Mouse (Mus musculus) megakaryocyte-erythroid progenitor cell, adult 5-6 weeks (primary cell): ENCODE measurements around the gene Olfr678. TPM values are rescaled to one million over a fixed set of nuclear protein-coding genes. Genes with fewer than 3 reads are reported as not detected.
"Not testable (repeated sequence)": the region's sequence is repeated elsewhere in the genome, so short reads cannot be mapped to it uniquely, and the experiment has no call there.

Source experiments
- ATAC-seq: replicated peaks from 2 replicates; pipeline ENCODE4 v1.8.0; 2016; ENCODE audit warnings: mild to moderate bottlenecking, inconsistent platforms; ENCODE audit not compliant: severe bottlenecking, poor library complexity, low FRiP score, low TSS enrichment
- total RNA-seq, 2 experiments: library from RNA; stranded (forward) in 1 of 2; stranded (reverse) in 1 of 2; fragments of 200-1000, 215-1000 nt in 1 of 2; fragments of >200 nt in 1 of 2; fragmentation: Nextera tagmentation in 1 of 2; gene quantifications; 2 replicates each; pipeline ENCODE4 v1.2.3; 2014 to 2017

Olfr678 gene
- total RNA-seq (2014; fragmentation: Nextera tagmentation) (not detected in 2 replicates), total RNA-seq (2017) (not detected in 2 replicates)

- ATAC-seq = no peak
Observed at GRCm38 (mm10) chr7:105064175-105064574, at the start of gene Olfr678. Olfr678 (plus strand) TSS chr7:105064475.

GRCm38 (mm10) chr7:105022530-105022929 lies 41.7 kb upstream of the Olfr678 start:
- no peak for ATAC-seq

- no peak for ATAC-seq
Observed at GRCm38 (mm10) chr7:105028360-105028759, 35.9 kb upstream of the Olfr678 start, which contains the start of gene Olfr675. Olfr675 (minus strand) TSS chr7:105028460.

GRCm38 (mm10) chr7:105032398-105032797 lies 31.9 kb upstream of the Olfr678 start, which contains the start of gene Olfr676:
Olfr676 (plus strand) TSS chr7:105032698.
- ATAC-seq = no peak

GRCm38 (mm10) chr7:105033836-105034235 lies 30.4 kb upstream of the Olfr678 start:
- not testable (repeated sequence) for ATAC-seq

- no peak for ATAC-seq
Observed at GRCm38 (mm10) chr7:105058951-105059350, 5.3 kb upstream of the Olfr678 start.

GRCm38 (mm10) chr7:105080905-105081304 lies 16.6 kb downstream of the Olfr678 start, which contains the start of gene Olfr679:
Olfr679 (plus strand) TSS chr7:105081205.
- no peak for ATAC-seq

- ATAC-seq = not testable (repeated sequence)
Observed at GRCm38 (mm10) chr7:105092717-105093116, 28.4 kb downstream of the Olfr678 start, which contains the start of gene Olfr680-ps1. Olfr680-ps1 (minus strand) TSS chr7:105092817.

GRCm38 (mm10) chr7:105116536-105116935 lies 52.3 kb downstream of the Olfr678 start, which contains the start of gene Olfr681:
Olfr681 (plus strand) TSS chr7:105116836.
- ATAC-seq = no peak

Other genes starting within 250 kb of the Olfr678 start
- gene Usp17lb, start 221.9 kb upstream of the Olfr678 start, total RNA-seq (2014; fragmentation: Nextera tagmentation) = not detected in 2 replicates
- not detected in 2 replicates for gene Usp17lb, start 221.9 kb upstream of the Olfr678 start, total RNA-seq (2017)
- not detected in 2 replicates for gene Usp17la, start 207.5 kb upstream of the Olfr678 start, total RNA-seq (2014; fragmentation: Nextera tagmentation)
- gene Usp17la, start 207.5 kb upstream of the Olfr678 start, total RNA-seq (2017) = not detected in 2 replicates
- gene Olfr665, start 186.4 kb upstream of the Olfr678 start, total RNA-seq (2014; fragmentation: Nextera tagmentation) = not detected in 2 replicates
- not detected in 2 replicates for gene Olfr665, start 186.4 kb upstream of the Olfr678 start, total RNA-seq (2017)
- gene Olfr666, start 168.5 kb upstream of the Olfr678 start, total RNA-seq (2014; fragmentation: Nextera tagmentation) = not detected in 2 replicates
- gene Olfr666, start 168.5 kb upstream of the Olfr678 start, total RNA-seq (2017) = not detected in 2 replicates
- not detected in 2 replicates for gene Olfr667, start 143.0 kb upstream of the Olfr678 start, total RNA-seq (2014; fragmentation: Nextera tagmentation)
- not detected in 2 replicates for gene Olfr667, start 143.0 kb upstream of the Olfr678 start, total RNA-seq (2017)
- not detected in 2 replicates for gene Olfr668, start 136.4 kb upstream of the Olfr678 start, total RNA-seq (2014; fragmentation: Nextera tagmentation)
- not detected in 2 replicates for gene Olfr668, start 136.4 kb upstream of the Olfr678 start, total RNA-seq (2017)
- not detected in 2 replicates for gene Olfr669, start 130.2 kb upstream of the Olfr678 start, total RNA-seq (2014; fragmentation: Nextera tagmentation)
- not detected in 2 replicates for gene Olfr669, start 130.2 kb upstream of the Olfr678 start, total RNA-seq (2017)
- not detected in 2 replicates for gene Olfr670, start 101.9 kb upstream of the Olfr678 start, total RNA-seq (2014; fragmentation: Nextera tagmentation)
- gene Olfr670, start 101.9 kb upstream of the Olfr678 start, total RNA-seq (2017) = not detected in 2 replicates
- gene Olfr671, start 85.3 kb upstream of the Olfr678 start, total RNA-seq (2014; fragmentation: Nextera tagmentation) = not detected in 2 replicates
- not detected in 2 replicates for gene Olfr671, start 85.3 kb upstream of the Olfr678 start, total RNA-seq (2017)
- not detected in 2 replicates for gene Olfr672, start 62.4 kb upstream of the Olfr678 start, total RNA-seq (2014; fragmentation: Nextera tagmentation)
- not detected in 2 replicates for gene Olfr672, start 62.4 kb upstream of the Olfr678 start, total RNA-seq (2017)
- gene Olfr675, start 36.0 kb upstream of the Olfr678 start, total RNA-seq (2014; fragmentation: Nextera tagmentation) = not detected in 2 replicates
- gene Olfr675, start 36.0 kb upstream of the Olfr678 start, total RNA-seq (2017) = not detected in 2 replicates
- gene Olfr676, start 31.8 kb upstream of the Olfr678 start, total RNA-seq (2014; fragmentation: Nextera tagmentation) = not detected in 2 replicates
- not detected in 2 replicates for gene Olfr676, start 31.8 kb upstream of the Olfr678 start, total RNA-seq (2017)
- not detected in 2 replicates for gene Olfr677, start 13.1 kb upstream of the Olfr678 start, total RNA-seq (2014; fragmentation: Nextera tagmentation)
- not detected in 2 replicates for gene Olfr677, start 13.1 kb upstream of the Olfr678 start, total RNA-seq (2017)
- not detected in 2 replicates for gene Olfr679, start 16.7 kb downstream of the Olfr678 start, total RNA-seq (2014; fragmentation: Nextera tagmentation)
- not detected in 2 replicates for gene Olfr679, start 16.7 kb downstream of the Olfr678 start, total RNA-seq (2017)
- not detected in 2 replicates for gene Olfr680-ps1, start 28.3 kb downstream of the Olfr678 start, total RNA-seq (2014; fragmentation: Nextera tagmentation)
- gene Olfr680-ps1, start 28.3 kb downstream of the Olfr678 start, total RNA-seq (2017) = not detected in 2 replicates
- not detected in 2 replicates for gene Olfr681, start 52.4 kb downstream of the Olfr678 start, total RNA-seq (2014; fragmentation: Nextera tagmentation)
- gene Olfr681, start 52.4 kb downstream of the Olfr678 start, total RNA-seq (2017) = not detected in 2 replicates
- gene Olfr683, start 82.5 kb downstream of the Olfr678 start, total RNA-seq (2014; fragmentation: Nextera tagmentation) = not detected in 2 replicates
- gene Olfr683, start 82.5 kb downstream of the Olfr678 start, total RNA-seq (2017) = not detected in 2 replicates
- not detected in 2 replicates for gene Olfr684, start 99.2 kb downstream of the Olfr678 start, total RNA-seq (2014; fragmentation: Nextera tagmentation)
- not detected in 2 replicates for gene Olfr684, start 99.2 kb downstream of the Olfr678 start, total RNA-seq (2017)
- not detected in 2 replicates for gene Olfr685, start 121.5 kb downstream of the Olfr678 start, total RNA-seq (2014; fragmentation: Nextera tagmentation)
- gene Olfr685, start 121.5 kb downstream of the Olfr678 start, total RNA-seq (2017) = not detected in 2 replicates
- gene Olfr686, start 143.0 kb downstream of the Olfr678 start, total RNA-seq (2014; fragmentation: Nextera tagmentation) = not detected in 2 replicates
- not detected in 2 replicates for gene Olfr686, start 143.0 kb downstream of the Olfr678 start, total RNA-seq (2017)
- not detected in 2 replicates for gene Olfr688, start 223.6 kb downstream of the Olfr678 start, total RNA-seq (2014; fragmentation: Nextera tagmentation)
- gene Olfr688, start 223.6 kb downstream of the Olfr678 start, total RNA-seq (2017) = not detected in 2 replicates
- not detected in 2 replicates for gene Olfr689, start 246.7 kb downstream of the Olfr678 start, total RNA-seq (2014; fragmentation: Nextera tagmentation)
- not detected in 2 replicates for gene Olfr689, start 246.7 kb downstream of the Olfr678 start, total RNA-seq (2017)